In genomic region chr4:66397216-66397615, GRCm38 (mm10) we compare ENCODE assay signal across 18 mouse cellular contexts. TPM values are rescaled to one million over a fixed set of nuclear protein-coding genes. Genes with fewer than 3 reads are reported as not detected.
"Had no signal": no experiment of that assay in that cellular context is flagged by ENCODE, and none has a peak within 500 bp of the region (broad histone marks: within the 10 kb centered on the region; RNA-seq: fewer than 3 reads in every experiment).

No protein-coding gene starts in this region.

- DNase-seq: lung, adult 18-20 months; lung, embryonic 14.5 days; lung, postnatal 10 days; lung, postnatal 4 days; retina, postnatal 1 day; right cerebral cortex, adult 18-20 months; right cerebral cortex, postnatal 25 days; thymus, adult 2 months; thymus, postnatal 25 days; thymus, postnatal 4 days had no signal

- H3K4me1 ChIP-seq: stomach, embryonic 15.5 days had no signal

- H3K4me3 ChIP-seq: midbrain, embryonic 10.5 days; midbrain, embryonic 13.5 days; myocyte; neural tube, embryonic 13.5 days; neural tube, embryonic 15.5 days; stomach, embryonic 15.5 days had no signal

- H3K36me3 ChIP-seq: midbrain, embryonic 10.5 days; midbrain, embryonic 13.5 days; neural tube, embryonic 13.5 days; neural tube, embryonic 15.5 days; stomach, embryonic 15.5 days had no signal

- H3K27ac ChIP-seq: midbrain, embryonic 10.5 days; midbrain, embryonic 13.5 days; neural tube, embryonic 13.5 days; neural tube, embryonic 15.5 days; stomach, embryonic 15.5 days; stomach, postnatal 0 days had no signal

- H3K9ac ChIP-seq: lung, embryonic 14.5 days; midbrain, embryonic 13.5 days; neural tube, embryonic 13.5 days; neural tube, embryonic 15.5 days; stomach, embryonic 15.5 days had no signal

- H3K9me3 ChIP-seq: midbrain, embryonic 10.5 days; midbrain, embryonic 13.5 days; neural tube, embryonic 13.5 days; neural tube, embryonic 15.5 days; stomach, embryonic 15.5 days had no signal

- H3K4me2 ChIP-seq: lung, embryonic 14.5 days; midbrain, embryonic 13.5 days; neural tube, embryonic 13.5 days; neural tube, embryonic 15.5 days; stomach, embryonic 15.5 days had no signal

- ATAC-seq: midbrain, embryonic 13.5 days had no signal

RNA-seq across cellular contexts. Expression of gene Astn2, which starts 7.2 kb away (rescaled TPM):
- polyA plus RNA-seq: liver, embryonic 16.5 days; myocyte had no signal
